Mouse (Mus musculus) liver, embryonic 12.5 days (tissue): Measurements from ENCODE around the gene Mmp27. TPM values are rescaled to one million over a fixed set of nuclear protein-coding genes. Genes with fewer than 3 reads are reported as not detected.

ENCODE experiments used
- ATAC-seq: fragments of 200-750 bp; cut with Nextera tagmentation; 2 replicates; pipeline ENCODE4 v1.8.0; 2017; ENCODE audit warnings: moderate number of reproducible peaks, mild to moderate bottlenecking, moderate library complexity
- H3K27ac ChIP-seq: fragments of 300-500 bp; sonication (generic); 2 replicates; pipeline ENCODE4 v1.5.1; 2016; ENCODE audit warnings: mild to moderate bottlenecking
- H3K27me3 ChIP-seq: fragments of 300-500 bp; sonication (generic); replicated peaks from 2 replicates; pipeline ENCODE4 v1.6.1; 2016; ENCODE audit warnings: mild to moderate bottlenecking, moderate library complexity
- H3K36me3 ChIP-seq: fragments of 300-500 bp; sonication (generic); 2 replicates; pipeline ENCODE4 v1.6.1; 2016; ENCODE audit warnings: mild to moderate bottlenecking, moderate library complexity
- H3K4me1 ChIP-seq: fragments of 300-500 bp; sonication (generic); 2 replicates; pipeline ENCODE4 v1.6.1; 2016
- H3K4me2 ChIP-seq: fragments of 300-500 bp; sonication (generic); 2 replicates; pipeline ENCODE4 v1.6.1; 2016; ENCODE audit warnings: mild to moderate bottlenecking, moderate library complexity
- H3K4me3 ChIP-seq: fragments of 300-500 bp; sonication (generic); 2 replicates; pipeline ENCODE4 v1.5.1; 2016; ENCODE audit warnings: mild to moderate bottlenecking, moderate library complexity
- H3K9ac ChIP-seq: fragments of 300-500 bp; sonication (generic); 2 replicates; pipeline ENCODE4 v1.6.1; 2016; ENCODE audit warnings: mild to moderate bottlenecking, moderate library complexity
- H3K9me3 ChIP-seq: fragments of 300-500 bp; sonication (generic); replicated peaks from 2 replicates; pipeline ENCODE4 v1.6.1; 2016; ENCODE audit warnings: mild to moderate bottlenecking, moderate library complexity
- WGBS: fragments of 180-500 bp; shearing (Covaris S2); methylation state at CpG from one replicate; pipeline ENCODE4 v1.1.7; 2016; ENCODE audit not compliant: insufficient replicate concordance; 5-methylcytosine and 5-hydroxymethylcytosine counted together
- polyA plus RNA-seq: library from polyadenylated mRNA; unstranded; fragments of >200 nt; fragmentation: Nextera tagmentation; extraction: Ambion mirVana; gene quantifications from 2 replicates; pipeline ENCODE4 v1.2.1, GENCODE M21; 2016

Mmp27 gene
- 0.06 TPM in 1 of 2 replicates, not detected in the other for polyA plus RNA-seq

- Histone ChIP-seq H3K27ac (no peak within 1 kb of the TSS), H3K27me3 (no peaks in the 10 kb centered on the region), H3K4me3 (no peak within 1 kb of the TSS), H3K4me1 (peaks cover 15% of the 10 kb centered on the region; the same call in 1 of the 2 replicates), H3K9me3 (no peaks in the 10 kb centered on the region), H3K9ac (no peak within 1 kb of the TSS), H3K36me3 (no peaks in the 10 kb centered on the region), H3K4me2 (no peak within 1 kb of the TSS)
- no peak for ATAC-seq
- whole genome bisulfite sequencing = 41% methylated on average over 4 of the region's 4 CpGs
These were observed at the start of gene Mmp27 for GRCm38 (mm10) chr9:7571162-7571561. TSS of gene Mmp27 (plus strand) at chr9:7571396.

GRCm38 (mm10) chr9:7526255-7526940, 44.8 kb upstream of the Mmp27 start:
- H3K27me3 ChIP-seq = no peaks in the 10 kb centered on the region
- no peak overlapping the region for H3K9ac ChIP-seq
- H3K4me3 ChIP-seq = no peak overlapping the region
- H3K9me3 ChIP-seq = no peaks in the 10 kb centered on the region
- no peak overlapping the region for H3K27ac ChIP-seq
- no peak overlapping the region for H3K4me2 ChIP-seq
- H3K4me1 ChIP-seq = no peaks in the 10 kb centered on the region
- ATAC-seq = no peak
- 49% methylated on average over 4 of the region's 4 CpGs for WGBS
- H3K36me3 ChIP-seq = no peaks in the 10 kb centered on the region

GRCm38 (mm10) chr9:7542763-7543162, 28.4 kb upstream of the Mmp27 start:
- no peak overlapping the region for H3K4me2 ChIP-seq
- no peak overlapping the region for H3K4me3 ChIP-seq
- no peaks in the 10 kb centered on the region for H3K36me3 ChIP-seq
- H3K27me3 ChIP-seq = no peaks in the 10 kb centered on the region
- no peaks in the 10 kb centered on the region for H3K4me1 ChIP-seq
- H3K9ac ChIP-seq = no peak overlapping the region
- no peak for ATAC-seq
- no peak overlapping the region for H3K27ac ChIP-seq
- H3K9me3 ChIP-seq = no peaks in the 10 kb centered on the region

- WGBS = 32% methylated on average over 1 of the region's 1 CpGs
- Histone ChIP-seq H3K9me3 (no peaks in the 10 kb centered on the region), H3K9ac (no peak overlapping the region), H3K4me3 (no peak overlapping the region), H3K36me3 (no peaks in the 10 kb centered on the region), H3K27ac (no peak overlapping the region), H3K4me2 (no peak overlapping the region), H3K27me3 (no peaks in the 10 kb centered on the region), H3K4me1 (no peaks in the 10 kb centered on the region)
- ATAC-seq = no peak
These were observed 26.2 kb upstream of the Mmp27 start for GRCm38 (mm10) chr9:7544923-7545457.

GRCm38 (mm10) chr9:7545471-7545870, 25.7 kb upstream of the Mmp27 start:
- H3K27ac ChIP-seq = no peak overlapping the region
- WGBS = 43% methylated on average over 1 of the region's 1 CpGs

GRCm38 (mm10) chr9:7545920-7546319, 25.3 kb upstream of the Mmp27 start:
- no peaks in the 10 kb centered on the region for H3K36me3 ChIP-seq
- no peaks in the 10 kb centered on the region for H3K27me3 ChIP-seq
- WGBS = 71% methylated on average over 7 of the region's 7 CpGs
- ATAC-seq = no peak
- no peaks in the 10 kb centered on the region for H3K4me1 ChIP-seq
- H3K4me2 ChIP-seq = no peak overlapping the region
- H3K9me3 ChIP-seq = no peaks in the 10 kb centered on the region
- H3K27ac ChIP-seq = no peak overlapping the region
- H3K9ac ChIP-seq = no peak overlapping the region
- no peak overlapping the region for H3K4me3 ChIP-seq

More at GRCm38 (mm10) chr9:7545471-7545870, 25.7 kb upstream of the Mmp27 start:
- no peaks in the 10 kb centered on the region for H3K4me1 ChIP-seq
- no peak overlapping the region for H3K4me3 ChIP-seq
- H3K36me3 ChIP-seq = no peaks in the 10 kb centered on the region
- no peak overlapping the region for H3K9ac ChIP-seq
- ATAC-seq = no peak
- H3K27me3 ChIP-seq = no peaks in the 10 kb centered on the region
- no peak overlapping the region for H3K4me2 ChIP-seq
- no peaks in the 10 kb centered on the region for H3K9me3 ChIP-seq

GRCm38 (mm10) chr9:7551943-7552342, 19.3 kb upstream of the Mmp27 start:
- H3K9ac ChIP-seq = no peak overlapping the region
- no peak overlapping the region for H3K4me3 ChIP-seq
- no peaks in the 10 kb centered on the region for H3K4me1 ChIP-seq
- H3K27me3 ChIP-seq = no peaks in the 10 kb centered on the region
- no peaks in the 10 kb centered on the region for H3K9me3 ChIP-seq
- no peak overlapping the region for H3K4me2 ChIP-seq
- ATAC-seq = no peak
- no peaks in the 10 kb centered on the region for H3K36me3 ChIP-seq
- H3K27ac ChIP-seq = no peak overlapping the region

GRCm38 (mm10) chr9:7553536-7553935, 17.7 kb upstream of the Mmp27 start:
- Histone ChIP-seq H3K4me1 (no peaks in the 10 kb centered on the region), H3K9ac (no peak overlapping the region), H3K36me3 (no peaks in the 10 kb centered on the region), H3K4me3 (no peak overlapping the region), H3K9me3 (no peaks in the 10 kb centered on the region), H3K4me2 (no peak overlapping the region), H3K27ac (no peak overlapping the region), H3K27me3 (no peaks in the 10 kb centered on the region)
- ATAC-seq = no peak
- 55% methylated on average over 3 of the region's 3 CpGs for WGBS

GRCm38 (mm10) chr9:7554382-7554781, 16.8 kb upstream of the Mmp27 start:
- Histone ChIP-seq H3K36me3 (no peaks in the 10 kb centered on the region), H3K27me3 (no peaks in the 10 kb centered on the region), H3K9me3 (no peaks in the 10 kb centered on the region), H3K27ac (no peak overlapping the region), H3K9ac (no peak overlapping the region), H3K4me2 (no peak overlapping the region), H3K4me1 (no peaks in the 10 kb centered on the region), H3K4me3 (no peak overlapping the region)
- no peak for ATAC-seq
- WGBS = 23% methylated on average over 3 of the region's 3 CpGs

- no peak within 1 kb of the TSS for H3K9ac ChIP-seq
- no peak within 1 kb of the TSS for H3K27ac ChIP-seq
- H3K4me1 ChIP-seq = no peaks in the 10 kb centered on the region
- no peak for ATAC-seq
- H3K4me2 ChIP-seq = no peak within 1 kb of the TSS
- H3K9me3 ChIP-seq = no peaks in the 10 kb centered on the region
- WGBS = 53% methylated on average over 8 of the region's 8 CpGs
- no peak within 1 kb of the TSS for H3K4me3 ChIP-seq
- H3K27me3 ChIP-seq = no peaks in the 10 kb centered on the region
- no peaks in the 10 kb centered on the region for H3K36me3 ChIP-seq
These were observed 12.8 kb upstream of the Mmp27 start, which contains the start of gene Mmp8 for GRCm38 (mm10) chr9:7558221-7559017. TSS of gene Mmp8 (plus strand) at chr9:7558456.

GRCm38 (mm10) chr9:7560026-7560425, 11.2 kb upstream of the Mmp27 start:
- Histone ChIP-seq H3K4me3 (no peak overlapping the region), H3K36me3 (no peaks in the 10 kb centered on the region), H3K27me3 (no peaks in the 10 kb centered on the region), H3K9me3 (no peaks in the 10 kb centered on the region), H3K27ac (no peak overlapping the region), H3K4me1 (no peaks in the 10 kb centered on the region), H3K9ac (no peak overlapping the region), H3K4me2 (no peak overlapping the region)
- ATAC-seq = no peak
- 62% methylated on average over 4 of the region's 4 CpGs for WGBS

- Histone ChIP-seq H3K9me3 (no peaks in the 10 kb centered on the region), H3K4me1 (peaks cover 15% of the 10 kb centered on the region; the same call in 1 of the 2 replicates), H3K27me3 (no peaks in the 10 kb centered on the region), H3K9ac (no peak overlapping the region), H3K27ac (no peak overlapping the region), H3K4me2 (no peak overlapping the region), H3K36me3 (no peaks in the 10 kb centered on the region), H3K4me3 (no peak overlapping the region)
- WGBS = 44% methylated on average over 7 of the region's 7 CpGs
- no peak for ATAC-seq
These were observed 3.8 kb upstream of the Mmp27 start for GRCm38 (mm10) chr9:7567376-7567775.
